Mouse (Mus musculus): Measurements from ENCODE around the gene Cpa1.

- TF ChIP-seq CTCF (conservative IDR thresholded peaks at IDR 0.05; ENCODE audit: low read length) (no peak), POU5F1 (IDR thresholded peaks at IDR 0.05; ENCODE audit: borderline replicate concordance, low read length) (no peak)
Observed at GRCm38 (mm10) chr6:30693350-30693991, 54.5 kb downstream of the Cpa1 start, which contains the start of gene Cep41.

Measured in E14TG2a.4 (cell line).